Mouse (Mus musculus) MEL-GATA-1-ER (cell line): ENCODE measurements around the gene Slc25a53.
A peak's percentile ranks its signal among the peaks of the same experiment; 100 is the strongest.
"Not testable (repeated sequence)": the region's sequence is repeated elsewhere in the genome, so short reads cannot be mapped to it uniquely, and the experiment has no call there.

Experiments
- DNase-seq: peaks from one replicate; pipeline ENCODE4 v3.0.0-alpha.2; 2012; ENCODE audit warnings: low read depth; ENCODE audit errors: extremely low read depth

Slc25a53 gene

DNA sequence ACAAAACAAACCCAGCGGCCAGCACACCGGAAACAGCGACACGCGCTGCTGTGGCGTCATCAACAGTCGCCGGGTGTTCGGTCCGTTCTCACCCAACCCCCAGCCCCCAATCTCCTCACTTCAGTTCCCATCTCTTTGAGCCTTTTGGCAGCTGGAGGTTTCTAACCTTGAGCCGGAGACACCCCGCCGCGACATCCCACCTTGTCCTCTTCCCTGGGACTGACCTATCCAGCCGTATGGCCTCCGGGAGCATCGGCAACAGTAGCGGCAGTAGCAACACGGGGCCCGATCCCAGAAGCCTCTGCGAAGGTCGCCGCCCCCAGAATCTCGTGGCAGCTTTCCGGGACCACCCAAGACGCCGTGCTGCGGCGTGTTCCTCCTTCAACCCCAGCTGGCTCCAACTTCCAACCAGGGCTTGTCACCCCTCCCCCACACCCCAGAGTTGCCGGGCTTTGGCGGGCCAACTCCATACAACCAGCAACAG, at the start of gene Slc25a53:
TSS of gene Slc25a53 (minus strand) at position 303 of the 484 bp plus-strand sequence.
- peak; percentile 85 for DNase-seq

DNA sequence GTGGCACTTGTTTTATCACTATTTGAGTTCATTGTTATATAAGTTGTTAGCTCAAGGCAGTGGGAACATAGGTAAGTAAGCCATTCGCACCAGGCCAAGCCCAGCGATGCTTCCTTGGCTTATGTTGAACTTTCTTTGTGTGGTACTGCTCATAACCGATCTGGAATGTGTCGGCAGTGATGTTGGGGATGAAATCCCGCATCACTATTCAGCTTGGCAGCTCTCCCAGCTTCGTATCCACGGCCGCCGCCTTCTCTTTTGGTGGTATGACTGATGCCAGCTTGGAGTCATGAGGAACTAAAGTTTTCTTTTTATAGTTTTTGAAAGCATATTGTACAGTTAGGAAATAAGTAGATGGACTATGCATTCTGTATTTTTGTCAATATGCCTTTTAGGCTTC, 25.1 kb upstream of the Slc25a53 start:
- DNase-seq: no peak

DNA sequence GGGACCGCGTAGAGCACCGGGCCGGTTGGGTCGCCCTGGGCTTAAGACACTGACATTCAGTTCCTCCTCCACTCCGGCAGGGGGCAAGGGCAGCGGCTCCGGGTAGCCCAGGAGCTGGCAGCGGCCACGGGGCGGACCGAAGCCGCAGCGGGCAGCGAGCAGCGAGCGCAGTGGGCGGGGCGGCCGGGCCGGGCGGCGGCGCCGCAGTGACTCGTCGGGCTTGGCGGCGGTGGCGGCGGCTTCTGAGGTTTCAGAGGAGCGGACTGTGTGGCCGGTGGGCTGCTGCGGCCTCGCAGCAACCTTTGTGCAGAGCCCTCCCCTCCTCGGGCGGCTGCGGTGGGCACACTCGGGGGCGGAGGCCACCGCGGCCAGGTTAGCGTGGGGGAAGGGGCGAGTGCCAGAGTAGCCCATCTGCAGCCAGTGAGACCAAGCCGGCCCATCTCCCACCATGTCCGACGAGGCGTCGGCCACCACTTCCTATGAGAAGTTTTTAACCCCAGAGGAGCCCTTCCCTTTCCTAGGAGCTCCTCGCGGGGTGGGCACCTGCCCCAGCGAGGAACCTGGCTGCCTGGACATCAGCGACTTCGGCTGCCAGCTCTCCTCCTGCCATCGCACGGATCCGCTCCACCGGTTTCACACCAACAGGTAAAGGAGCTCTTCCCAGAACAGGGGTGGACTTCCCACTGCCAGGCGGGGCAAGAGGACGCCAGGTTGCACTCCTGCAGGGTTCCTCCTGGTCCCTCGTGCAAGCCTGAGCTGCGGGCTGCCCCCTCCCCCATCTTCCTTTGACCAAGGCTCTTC, 11.5 kb upstream of the Slc25a53 start, which contains the start of gene Fam199x:
TSS of gene Fam199x (plus strand) at position 170 of the 801 bp plus-strand sequence.
- DNase-seq: peak; percentile 61

DNA sequence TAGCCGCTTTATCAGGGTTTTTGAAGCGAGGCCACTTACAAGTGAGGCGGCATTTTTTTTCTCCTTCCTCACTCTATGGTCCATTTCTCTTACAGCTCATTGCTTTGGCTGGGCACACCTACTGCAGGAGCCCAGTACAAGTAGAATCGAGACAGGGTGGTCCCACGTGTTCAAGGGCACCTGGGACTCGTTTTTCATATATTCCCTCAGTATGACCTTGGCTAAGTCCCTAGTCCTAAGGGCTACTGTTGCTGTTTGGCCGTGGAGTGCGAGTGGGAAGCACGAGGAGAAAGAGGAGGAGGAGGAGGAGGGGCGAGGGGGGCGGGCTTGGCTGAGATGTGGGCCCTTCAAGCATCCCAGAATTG, 10.9 kb upstream of the Slc25a53 start:
- DNase-seq: peak; percentile 46

DNA sequence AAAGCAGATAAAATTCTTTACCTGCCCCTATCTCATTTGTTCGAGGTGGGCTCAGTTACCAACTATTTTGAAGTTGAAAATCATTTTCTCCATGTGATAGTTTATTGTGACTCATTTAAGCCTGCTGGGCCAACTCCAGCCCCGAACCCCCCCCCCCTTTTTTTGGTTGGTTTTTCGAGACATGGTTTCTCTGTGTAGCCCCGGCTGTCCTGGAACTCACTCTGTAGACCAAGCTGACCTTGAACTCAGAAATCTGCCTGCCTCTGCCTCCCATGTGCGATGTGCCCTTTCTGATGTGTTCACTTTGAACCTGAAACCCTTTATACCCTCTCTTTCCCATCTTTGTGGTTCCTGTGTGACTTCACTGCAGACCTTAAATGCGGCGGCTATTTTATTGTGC, 400 bp upstream of the Slc25a53 start:
- DNase-seq: no peak

DNA sequence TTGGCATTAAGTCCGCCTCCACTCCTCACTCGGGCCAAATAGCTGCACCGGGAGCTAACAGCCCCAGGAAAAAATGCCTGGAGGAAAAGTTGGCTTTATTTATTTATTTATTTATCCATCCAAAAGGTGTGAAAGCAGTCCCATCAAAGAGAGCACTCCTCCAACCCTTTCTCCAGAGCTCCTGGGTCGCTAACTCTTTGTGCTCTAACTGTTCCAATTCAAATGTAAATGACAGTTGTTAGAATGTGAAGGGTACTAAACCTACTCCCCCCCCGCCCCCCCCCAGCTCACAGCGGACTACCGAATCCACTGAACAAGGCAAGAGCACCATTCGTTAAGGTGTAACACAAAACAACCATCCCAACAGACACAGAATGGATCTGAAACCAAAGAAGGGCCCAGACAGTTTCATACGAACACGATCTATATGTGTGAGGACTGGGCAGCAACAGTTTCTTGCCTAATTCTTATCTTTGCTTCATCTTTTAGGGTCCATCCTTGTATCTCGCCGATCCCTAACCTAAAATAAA, 567 bp downstream of the Slc25a53 start:
- no peak for DNase-seq

DNA sequence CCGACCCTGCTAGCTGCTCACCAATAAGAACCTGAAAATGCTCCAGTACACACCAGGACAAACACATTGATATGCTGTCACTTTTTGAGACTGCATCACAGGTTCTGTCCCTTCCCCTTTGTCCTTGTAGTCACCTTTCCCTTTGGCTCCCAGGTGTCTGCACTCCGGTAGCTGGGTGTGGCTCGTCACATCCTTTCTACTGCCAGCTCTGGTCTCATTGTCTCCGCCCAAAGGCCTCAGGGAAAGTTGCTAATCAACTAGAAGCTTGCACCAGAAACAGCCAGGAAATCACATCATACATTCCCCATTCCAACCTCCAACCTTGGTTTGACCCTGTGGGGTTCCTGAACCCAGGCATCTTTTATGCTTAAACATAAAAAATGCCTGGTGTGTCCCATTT, 3.8 kb downstream of the Slc25a53 start:
- no peak for DNase-seq

DNA sequence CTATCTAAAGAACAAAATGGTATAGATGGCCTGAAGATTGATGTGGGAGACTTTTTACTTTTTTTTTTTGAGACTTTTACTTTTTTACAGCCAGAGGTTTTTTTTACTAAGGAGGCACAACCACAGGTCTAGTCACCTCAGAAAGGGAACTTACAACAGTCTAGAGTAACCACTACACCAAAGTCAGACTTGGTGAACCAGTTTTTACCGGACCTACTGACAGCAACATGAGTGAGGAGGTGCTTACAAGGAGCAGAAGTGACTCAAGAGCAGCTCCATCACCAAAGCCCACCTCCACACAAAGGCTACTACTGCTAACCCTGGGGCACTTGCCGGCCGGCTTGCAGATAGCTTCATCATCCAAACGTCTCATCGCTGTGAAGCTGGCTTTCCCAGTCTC, 6.4 kb downstream of the Slc25a53 start:
- no peak for DNase-seq

DNA sequence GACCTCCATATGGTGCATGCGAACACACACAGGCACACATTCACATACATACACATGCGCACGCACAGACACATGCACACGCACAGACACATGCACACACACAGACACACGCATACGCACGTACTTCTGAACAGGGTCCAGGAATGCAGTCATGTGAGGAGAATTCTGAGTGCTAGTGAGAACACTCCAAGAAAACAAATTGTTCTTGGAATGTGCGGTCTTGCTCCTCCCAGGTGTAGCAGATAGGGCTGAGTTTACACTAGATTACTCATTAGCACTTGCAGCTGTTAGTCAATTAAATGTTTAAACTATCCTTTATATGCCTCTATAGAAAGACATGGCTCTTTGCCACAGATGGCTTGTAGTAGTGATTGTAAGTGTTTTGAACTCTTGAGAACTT, 7.2 kb downstream of the Slc25a53 start:
- DNase-seq: no peak

DNA sequence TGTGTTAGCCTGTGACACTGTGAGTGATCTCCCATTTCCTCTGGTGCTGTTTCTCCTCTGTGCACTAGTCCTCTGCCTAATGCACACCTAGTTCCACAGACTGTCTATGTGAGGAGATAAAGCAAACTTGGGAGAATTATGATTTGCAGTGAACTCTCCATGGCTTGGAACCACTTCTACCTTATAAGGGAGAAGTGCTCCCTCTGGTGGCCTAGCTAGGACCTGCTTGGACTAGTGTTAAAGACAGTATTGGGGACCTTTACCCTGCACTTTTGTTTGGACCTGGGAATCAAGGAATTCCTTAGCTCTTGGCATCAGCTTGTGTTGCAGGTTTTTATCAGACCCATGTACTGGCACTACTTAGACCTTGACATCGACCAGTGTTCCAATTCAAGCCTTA, 18.8 kb downstream of the Slc25a53 start:
- peak; percentile 56 for DNase-seq

DNA sequence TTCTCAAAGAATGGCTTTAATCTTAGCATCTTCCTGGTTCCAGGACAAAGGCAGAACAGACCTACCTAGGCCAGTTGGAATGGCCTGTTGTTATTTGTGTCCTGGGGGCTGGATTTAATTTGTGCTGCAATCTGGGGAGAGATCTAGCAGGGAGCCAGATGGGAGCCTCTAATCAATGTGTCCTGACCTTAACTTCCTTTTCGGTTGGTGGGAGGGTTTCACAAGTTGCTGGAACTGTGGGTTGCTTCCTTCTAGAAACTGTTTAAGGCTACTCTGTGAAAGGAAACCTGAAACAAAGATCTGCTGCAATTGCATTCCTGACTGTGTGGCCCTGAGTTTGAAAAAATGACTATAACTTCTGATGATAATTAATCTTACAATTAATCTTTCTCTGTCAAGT, 20.4 kb downstream of the Slc25a53 start:
- no peak for DNase-seq

DNA sequence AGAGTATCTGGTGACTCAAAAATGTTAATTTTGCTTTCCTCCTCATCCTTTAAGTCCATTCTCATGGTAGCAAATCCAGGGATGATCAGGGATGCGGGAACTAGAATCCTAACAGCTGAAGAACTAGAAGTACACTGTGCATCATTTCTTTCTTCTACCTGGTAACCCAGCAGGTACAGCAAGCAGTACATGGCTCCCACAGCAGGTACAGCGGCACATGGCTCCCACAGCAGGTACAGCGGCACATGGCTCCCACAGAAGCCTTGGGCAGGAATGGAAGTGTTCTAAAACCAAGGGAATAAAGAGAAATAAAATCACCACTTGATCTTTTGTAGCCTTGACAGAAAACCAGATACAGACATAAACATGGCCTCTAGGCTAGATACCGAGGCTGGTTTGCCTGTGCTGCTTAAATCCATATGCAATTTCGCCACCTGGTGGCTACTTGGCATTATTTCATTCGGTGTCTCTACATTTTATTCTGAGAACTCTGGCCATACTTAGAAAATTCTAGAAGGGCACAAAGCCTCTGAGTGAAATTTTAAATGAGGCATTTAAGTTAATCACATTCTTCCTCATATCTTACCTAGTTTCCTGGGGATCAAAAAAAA, 22.9 kb downstream of the Slc25a53 start:
- peak; percentile 59 for DNase-seq

DNA sequence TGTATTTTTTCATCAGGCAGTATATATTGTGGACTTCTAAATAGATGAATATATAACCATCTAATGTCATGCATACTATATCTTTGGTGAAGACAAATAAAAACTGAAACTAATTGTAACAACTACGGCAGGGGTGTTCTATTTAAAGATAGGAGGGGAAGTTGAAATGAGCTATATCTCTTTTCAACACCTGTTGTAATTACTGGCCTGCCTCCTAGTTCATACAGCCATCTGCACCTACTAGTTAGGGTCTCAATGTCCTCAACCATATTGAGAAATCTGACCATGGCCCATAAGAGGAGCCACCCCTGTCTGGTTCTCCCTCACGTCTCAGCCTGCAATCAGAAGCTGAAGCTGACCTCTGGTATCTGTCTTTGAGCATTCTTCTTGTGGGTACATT, 41.8 kb downstream of the Slc25a53 start:
- DNase-seq: no peak

DNA sequence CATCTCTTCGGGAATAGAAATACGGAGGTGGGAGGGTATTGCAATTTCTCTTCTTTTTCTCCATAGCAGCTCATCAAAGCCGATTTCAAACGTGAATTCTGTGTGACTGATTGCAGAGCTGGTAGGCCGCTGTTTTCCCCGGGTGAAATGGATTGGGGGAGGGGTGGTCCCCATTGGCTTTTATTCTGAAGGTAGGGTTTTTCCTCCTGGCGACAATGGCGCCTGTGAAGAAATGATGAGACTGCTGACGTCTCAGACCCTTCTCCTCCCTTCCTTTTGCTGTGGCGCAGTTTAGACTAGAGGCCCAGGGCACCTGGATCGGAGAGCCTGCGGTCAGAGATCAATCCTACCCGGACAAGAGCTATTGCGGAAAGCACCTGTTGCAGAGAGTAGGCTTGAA, 44.5 kb downstream of the Slc25a53 start:
- DNase-seq: no peak

DNA sequence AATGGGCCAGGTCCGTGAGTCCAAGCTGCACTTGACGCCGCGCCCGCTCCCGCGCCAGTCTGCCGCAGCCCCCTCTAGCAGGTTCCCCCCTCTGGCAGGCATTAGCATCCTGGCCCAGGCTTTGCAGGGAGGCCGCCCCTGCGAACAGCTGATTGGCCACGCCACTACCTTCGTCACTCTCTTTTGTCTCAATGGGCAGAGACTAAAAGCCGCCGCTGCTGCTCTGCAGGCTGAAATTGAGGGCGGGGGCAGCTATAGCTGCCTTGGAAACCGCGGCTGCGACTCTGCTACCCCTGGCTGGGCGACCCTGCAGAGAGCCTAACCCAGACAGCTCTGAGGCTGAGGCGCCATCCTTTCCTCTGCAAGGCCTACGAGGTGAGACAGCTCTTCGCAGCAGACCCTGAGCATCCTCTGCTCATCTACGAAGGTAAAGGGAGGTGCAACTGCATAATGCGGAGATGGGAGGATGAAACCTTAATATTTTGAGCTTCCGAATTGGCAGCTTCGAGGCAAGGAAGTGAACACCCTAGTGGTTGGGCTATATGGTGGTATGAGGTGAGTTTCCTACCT, 45.0 kb downstream of the Slc25a53 start, which contains the start of gene Zcchc18:
TSS of gene Zcchc18 (plus strand) at position 178 of the 570 bp plus-strand sequence.
- DNase-seq: no peak

DNA sequence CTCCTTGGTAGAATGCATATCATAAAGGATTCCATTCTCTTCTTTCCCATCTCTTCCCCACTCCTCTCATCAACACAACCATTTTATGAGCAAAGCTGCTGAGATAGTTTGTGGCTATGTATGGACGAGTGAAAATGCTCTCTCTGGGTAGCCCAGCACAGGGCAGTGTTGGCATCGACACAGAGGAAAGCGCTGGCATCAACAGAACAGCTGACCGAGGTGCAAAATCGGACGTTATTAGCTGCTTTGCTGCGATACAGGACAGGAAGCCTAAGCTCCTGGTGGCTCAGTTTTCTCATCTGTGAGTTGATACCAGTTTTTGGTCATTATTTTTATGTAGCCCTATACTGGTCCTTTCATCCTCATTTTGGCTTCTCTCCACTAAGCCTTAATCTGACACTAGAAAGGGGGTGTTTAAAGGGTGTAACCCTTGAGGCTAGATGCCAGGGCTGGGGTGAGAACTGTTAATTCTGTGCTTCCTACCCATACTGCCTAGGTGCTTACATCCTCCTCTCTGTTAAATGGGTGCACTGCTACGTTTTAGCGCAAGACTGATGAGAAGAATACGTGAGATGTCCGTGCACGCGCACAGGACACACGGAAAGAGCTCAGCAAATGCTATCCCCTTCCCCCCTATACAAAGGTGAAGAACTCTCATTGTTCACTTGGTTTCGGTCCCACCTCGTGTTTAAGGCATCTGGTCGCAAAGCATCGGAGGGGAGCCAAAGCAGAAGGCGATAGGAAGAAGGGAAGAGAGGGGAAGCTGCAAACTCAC, 45.7 kb downstream of the Slc25a53 start:
- DNase-seq: no peak

DNA sequence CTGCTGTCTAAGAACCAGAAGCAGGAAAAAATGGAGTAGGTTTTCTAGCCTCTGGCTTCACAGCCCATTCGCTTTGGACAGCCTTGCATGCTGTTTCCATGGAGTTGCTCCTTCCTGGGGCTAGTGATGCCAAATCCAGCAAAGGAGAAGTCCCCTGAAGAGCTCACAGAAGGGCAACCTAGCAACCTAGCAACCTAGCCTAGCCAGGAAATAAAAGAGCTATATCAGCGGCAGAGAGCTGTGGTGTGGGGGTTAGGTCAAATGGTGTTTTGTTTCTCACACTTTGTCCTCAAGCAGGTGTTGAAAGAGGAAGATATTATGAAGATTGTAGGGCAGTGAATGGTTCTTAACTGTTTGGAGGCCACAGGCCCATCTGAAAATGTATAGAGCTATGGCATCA, 46.8 kb downstream of the Slc25a53 start:
- no peak for DNase-seq

DNA sequence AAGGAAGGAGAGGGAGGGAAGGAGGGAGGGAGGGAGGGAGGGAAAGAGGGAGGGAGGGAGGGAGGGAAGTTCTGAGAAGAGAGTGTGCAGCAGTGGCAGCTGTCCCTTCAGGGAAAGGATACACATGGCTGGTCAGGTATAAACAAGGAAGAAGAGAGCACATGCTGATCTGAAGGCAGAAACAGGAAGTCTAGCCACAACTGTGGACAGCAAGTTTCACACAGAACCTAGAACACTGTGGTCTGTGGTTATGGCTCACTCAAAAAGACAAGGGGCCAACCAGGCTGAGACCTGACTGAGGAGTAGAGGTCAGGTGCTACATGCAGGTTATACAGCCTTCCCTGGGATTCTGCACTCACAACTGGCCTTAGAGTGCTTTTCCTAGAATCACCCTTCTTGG, 52.1 kb downstream of the Slc25a53 start:
- DNase-seq: peak; percentile 50

DNA sequence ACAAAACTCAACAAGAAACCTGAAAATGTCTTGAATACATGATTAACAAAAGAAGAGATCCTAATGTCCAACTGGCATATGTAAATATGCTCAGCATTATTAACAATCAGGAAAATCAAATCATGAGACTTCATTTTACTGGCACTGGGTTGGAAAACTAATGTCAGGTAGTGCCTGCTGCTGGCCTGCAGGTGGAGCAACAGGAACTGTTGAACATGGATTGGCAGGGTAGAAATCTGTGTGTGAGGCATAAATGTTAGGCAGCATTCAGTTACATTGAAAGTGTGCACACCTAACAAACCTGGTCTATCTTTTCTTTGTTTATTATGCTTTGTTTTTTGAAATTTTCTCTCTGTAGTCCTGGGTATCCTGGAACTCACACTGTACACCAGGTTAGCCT, 59.5 kb downstream of the Slc25a53 start:
- no peak for DNase-seq

DNA sequence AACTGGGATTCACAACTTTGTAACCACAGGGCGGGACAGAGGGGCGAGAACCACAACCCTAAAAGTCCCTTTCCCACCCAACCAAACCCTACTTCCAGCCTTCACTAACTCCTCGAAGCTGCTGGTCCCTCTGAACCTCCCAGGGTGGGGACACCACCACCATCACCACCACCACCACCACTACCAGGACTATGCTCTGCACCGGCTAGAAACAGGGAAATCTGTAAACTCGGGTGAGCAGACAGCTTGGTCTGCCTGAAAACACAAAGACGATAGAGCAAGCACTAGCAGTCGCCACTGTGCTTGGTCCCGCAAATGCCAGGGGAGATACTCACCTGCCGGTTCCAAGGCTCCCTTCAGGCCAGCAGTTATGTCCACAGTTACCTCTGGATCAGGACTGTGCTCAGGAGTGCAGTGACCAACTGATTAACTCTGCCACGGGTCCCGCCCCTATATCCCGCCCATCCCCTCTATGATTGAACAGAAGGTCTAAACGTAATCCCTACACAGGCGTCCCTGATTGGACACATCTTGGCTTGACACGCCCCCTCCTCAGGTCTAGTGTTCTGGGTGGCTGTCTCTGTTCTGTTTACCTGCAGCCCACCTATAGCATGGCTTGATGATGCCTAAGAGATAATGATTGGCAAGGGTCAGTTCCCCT, 61.5 kb downstream of the Slc25a53 start, which contains the start of the genes Tmsb15l and Tmsb15b1:
TSS of gene Tmsb15l (minus strand) at position 446 of the 661 bp plus-strand sequence.
TSS of gene Tmsb15b1 (minus strand) at position 451 of the 661 bp plus-strand sequence.
- no peak for DNase-seq

DNA sequence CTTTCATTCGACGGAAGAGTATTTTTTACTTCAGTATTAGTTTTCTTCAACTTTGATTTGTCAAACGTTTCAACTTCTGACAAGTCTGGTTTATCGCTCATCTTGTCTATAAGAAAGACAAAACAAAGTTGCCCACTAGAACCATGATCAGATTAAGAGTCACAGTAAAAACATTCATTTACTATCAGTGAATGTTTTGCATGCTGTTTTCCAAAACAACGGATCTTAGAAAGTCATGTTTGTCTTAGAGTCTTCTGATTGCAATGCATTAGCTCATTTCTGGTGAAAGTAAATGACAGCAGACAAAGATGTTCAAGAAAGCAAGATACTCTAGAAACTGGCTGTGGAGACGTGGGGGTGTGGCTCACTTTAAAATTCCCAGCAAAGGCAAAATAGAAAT, 62.7 kb downstream of the Slc25a53 start, which contains the start of gene Tmsb15b2:
TSS of gene Tmsb15b2 (minus strand) at position 101 of the 400 bp plus-strand sequence.
- DNase-seq: not testable (repeated sequence)
